Mouse (Mus musculus): ENCODE data around the gene Mrgprg.

- TF ChIP-seq MAFK (IDR thresholded peaks at IDR 0.05; ENCODE audit: insufficient read depth, low read depth, low read length) (no peak), ZNF384 (IDR thresholded peaks at IDR 0.05; ENCODE audit: low read depth, low read length) (no peak), CHD2 (IDR thresholded peaks at IDR 0.05; ENCODE audit: low read depth, low read length) (no peak), HCFC1 (IDR thresholded peaks at IDR 0.05; ENCODE audit: borderline replicate concordance, insufficient read depth, low read length) (no peak)
Measured at GRCm38 (mm10) chr7:143751380-143751779, 15.4 kb downstream of the Mrgprg start.
